Mouse (Mus musculus): ENCODE data around the gene Lamtor4. TPM values are rescaled to one million over a fixed set of nuclear protein-coding genes. Genes with fewer than 3 reads are reported as not detected.
A peak's percentile ranks its signal among the peaks of the same experiment; 100 is the strongest.
"Not testable (repeated sequence)": the region's sequence is repeated elsewhere in the genome, so short reads cannot be mapped to it uniquely, and the experiment has no call there.

The Lamtor4 gene
- polyA plus RNA-seq (2014; fragmentation: Nextera tagmentation; extraction: Ambion mirVana) = 51.0 and 54.4 TPM in 2 replicates

- H3K27ac ChIP-seq (ENCODE audit: low read depth, low read length) = peak within 1 kb of the TSS; percentile 48
Observed at GRCm38 (mm10) chr5:138255353-138256093, at the start of gene Lamtor4. TSS of gene Lamtor4 (plus strand) at chr5:138255482.

DNA sequence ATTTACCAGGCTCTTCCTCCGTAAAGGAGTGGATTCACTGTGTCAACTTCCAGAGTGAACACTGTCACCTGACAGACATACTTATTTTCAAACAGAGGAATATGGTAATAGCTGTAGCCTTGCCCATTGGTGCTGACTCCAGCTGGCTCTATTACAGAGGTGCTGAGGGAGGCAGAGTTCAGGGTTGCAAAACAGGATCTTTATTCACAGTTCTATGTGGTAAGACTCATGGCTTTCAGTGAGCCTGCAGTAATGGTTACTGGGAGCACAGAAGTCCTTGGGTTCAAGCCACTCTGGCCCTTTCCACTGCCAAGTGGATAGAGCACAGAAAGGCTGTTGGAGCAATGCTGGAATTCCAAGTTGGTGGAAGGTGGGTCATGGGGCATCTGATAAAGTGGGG lies 48.0 kb upstream of the Lamtor4 start:
- ATAC-seq (ENCODE audit: low FRiP score) (no peak), DNase-seq (ENCODE audit: low spot score) (no peak)
- H3K4me3 ChIP-seq (ENCODE audit: low read depth, low read length) = no peak overlapping the region
- H3K27me3 ChIP-seq (ENCODE audit: control insufficient read depth, insufficient read depth, low read length) = no peaks in the 10 kb centered on the region
- H3K4me2 ChIP-seq (replicated peaks; ENCODE audit: low read depth, low read length) = no peak overlapping the region
- no peaks in the 10 kb centered on the region for H3K36me3 ChIP-seq (ENCODE audit: control insufficient read depth, insufficient read depth, low read length)
- WGBS = 78% methylated on average over 1 of the region's 1 CpGs
- H3K9me3 ChIP-seq (ENCODE audit: control insufficient read depth, low read length) = no peaks in the 10 kb centered on the region
- no peaks in the 10 kb centered on the region for H3K4me1 ChIP-seq (replicated peaks; ENCODE audit: control insufficient read depth, insufficient read depth, low read length)
- no peak overlapping the region for H3K27ac ChIP-seq (ENCODE audit: low read depth, low read length)
- no peak overlapping the region for H3K9ac ChIP-seq (ENCODE audit: low read depth, low read length)

More at GRCm38 (mm10) chr5:138255353-138256093, at the start of gene Lamtor4:
- Histone ChIP-seq H3K4me1 (replicated peaks; ENCODE audit: control insufficient read depth, insufficient read depth, low read length) (peaks cover 3% of the 10 kb centered on the region; the same call in 1 of the 2 replicates), H3K9me3 (ENCODE audit: control insufficient read depth, low read length) (no peaks in the 10 kb centered on the region), H3K9ac (ENCODE audit: low read depth, low read length) (peak within 1 kb of the TSS; percentile 73), H3K4me3 (ENCODE audit: low read depth, low read length) (peak within 1 kb of the TSS; percentile 59), H3K27me3 (ENCODE audit: control insufficient read depth, insufficient read depth, low read length) (no peaks in the 10 kb centered on the region), H3K4me2 (replicated peaks; ENCODE audit: low read depth, low read length) (peak within 1 kb of the TSS; percentile 72), H3K36me3 (ENCODE audit: control insufficient read depth, insufficient read depth, low read length) (0 out of 2 replicates have a peak, but pooled peaks cover 4% of the 10 kb centered on the region)
- DNase-seq (ENCODE audit: low spot score) = peak; percentile 88
- WGBS = under 1% methylated on average over 38 of the region's 38 CpGs
- peak; percentile 100 for ATAC-seq (ENCODE audit: low FRiP score)

- H3K9ac ChIP-seq (ENCODE audit: low read depth, low read length) = no peak overlapping the region
- no peak for ATAC-seq (ENCODE audit: low FRiP score)
- H3K36me3 ChIP-seq (ENCODE audit: control insufficient read depth, insufficient read depth, low read length) = no peaks in the 10 kb centered on the region
- H3K27ac ChIP-seq (ENCODE audit: low read depth, low read length) = no peak overlapping the region
- DNase-seq (ENCODE audit: low spot score) = no peak
- no peak overlapping the region for H3K4me2 ChIP-seq (replicated peaks; ENCODE audit: low read depth, low read length)
- H3K9me3 ChIP-seq (ENCODE audit: control insufficient read depth, low read length) = no peaks in the 10 kb centered on the region
- 84% methylated on average over 4 of the region's 4 CpGs for WGBS
- no peaks in the 10 kb centered on the region for H3K4me1 ChIP-seq (replicated peaks; ENCODE audit: control insufficient read depth, insufficient read depth, low read length)
- H3K27me3 ChIP-seq (ENCODE audit: control insufficient read depth, insufficient read depth, low read length) = no peaks in the 10 kb centered on the region
- no peak overlapping the region for H3K4me3 ChIP-seq (ENCODE audit: low read depth, low read length)
Observed at GRCm38 (mm10) chr5:138207873-138208272, 47.4 kb upstream of the Lamtor4 start.

- not testable (repeated sequence) for DNase-seq (ENCODE audit: low spot score); H3K9me3 ChIP-seq (ENCODE audit: control insufficient read depth, low read length); H3K27me3 ChIP-seq (ENCODE audit: control insufficient read depth, insufficient read depth, low read length); H3K9ac ChIP-seq (ENCODE audit: low read depth, low read length); H3K27ac ChIP-seq (ENCODE audit: low read depth, low read length); H3K4me2 ChIP-seq (replicated peaks; ENCODE audit: low read depth, low read length); H3K36me3 ChIP-seq (ENCODE audit: control insufficient read depth, insufficient read depth, low read length); ATAC-seq (ENCODE audit: low FRiP score); H3K4me3 ChIP-seq (ENCODE audit: low read depth, low read length); H3K4me1 ChIP-seq (replicated peaks; ENCODE audit: control insufficient read depth, insufficient read depth, low read length)
- WGBS = 93% methylated on average over 13 of the region's 13 CpGs
Observed at GRCm38 (mm10) chr5:138216632-138217031, 38.6 kb upstream of the Lamtor4 start.

DNA sequence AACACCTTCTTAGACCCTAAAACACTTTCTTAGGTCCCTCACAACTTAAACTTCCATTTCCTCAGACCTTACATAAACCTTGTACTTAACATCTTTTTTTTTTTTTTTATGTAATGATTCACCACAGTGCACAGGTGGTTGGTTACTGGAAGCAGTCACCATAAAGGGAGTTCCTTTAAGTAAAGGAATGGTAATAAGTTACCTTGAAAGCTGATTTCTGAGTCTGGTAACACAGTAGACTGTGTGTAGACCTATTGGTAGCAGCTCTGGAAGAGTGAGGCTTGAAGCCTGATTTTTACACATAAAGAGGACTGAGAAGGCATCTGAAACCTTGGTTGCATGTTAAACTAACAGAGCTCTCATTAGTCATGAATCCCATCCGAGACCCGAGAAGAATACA lies 35.4 kb upstream of the Lamtor4 start:
- WGBS = 79% methylated on average over 2 of the region's 2 CpGs
- ATAC-seq (ENCODE audit: low FRiP score) = no peak

DNA sequence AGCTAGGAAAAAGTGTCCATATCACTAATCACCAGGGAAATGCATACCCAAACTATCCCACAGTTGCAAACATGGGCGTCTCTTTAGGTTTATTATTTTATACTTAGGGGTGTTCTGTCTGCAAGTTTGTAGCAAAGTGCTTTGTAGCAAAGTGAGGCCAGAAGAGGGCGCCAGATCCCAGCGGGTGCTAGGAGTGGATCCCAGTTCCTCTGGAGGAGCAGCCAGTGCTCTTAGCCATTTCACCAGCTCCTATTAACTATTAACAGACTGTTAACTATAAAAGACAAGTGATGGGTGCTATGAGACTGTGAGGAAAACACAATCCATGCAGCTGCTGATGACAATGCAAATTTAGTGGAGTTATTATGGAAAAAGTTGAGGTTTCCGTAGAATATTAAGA lies 33.2 kb upstream of the Lamtor4 start:
- ATAC-seq (ENCODE audit: low FRiP score) = no peak
- H3K9ac ChIP-seq (ENCODE audit: low read depth, low read length) = no peak overlapping the region
- no peaks in the 10 kb centered on the region for H3K27me3 ChIP-seq (ENCODE audit: control insufficient read depth, insufficient read depth, low read length)
- peak; percentile 83 for DNase-seq (ENCODE audit: low spot score)
- no peaks in the 10 kb centered on the region for H3K9me3 ChIP-seq (ENCODE audit: control insufficient read depth, low read length)
- no peaks in the 10 kb centered on the region for H3K36me3 ChIP-seq (ENCODE audit: control insufficient read depth, insufficient read depth, low read length)
- no peak overlapping the region for H3K4me3 ChIP-seq (ENCODE audit: low read depth, low read length)
- 24% methylated on average over 4 of the region's 4 CpGs for WGBS
- H3K4me1 ChIP-seq (replicated peaks; ENCODE audit: control insufficient read depth, insufficient read depth, low read length) = no peaks in the 10 kb centered on the region
- H3K4me2 ChIP-seq (replicated peaks; ENCODE audit: low read depth, low read length) = no peak overlapping the region
- H3K27ac ChIP-seq (ENCODE audit: low read depth, low read length) = no peak overlapping the region

More for the DNA sequence above, 35.4 kb upstream of the Lamtor4 start:
- DNase-seq (ENCODE audit: low spot score) = no peak
- Histone ChIP-seq H3K4me1 (replicated peaks; ENCODE audit: control insufficient read depth, insufficient read depth, low read length) (no peaks in the 10 kb centered on the region), H3K9me3 (ENCODE audit: control insufficient read depth, low read length) (no peaks in the 10 kb centered on the region), H3K4me2 (replicated peaks; ENCODE audit: low read depth, low read length) (no peak overlapping the region), H3K27ac (ENCODE audit: low read depth, low read length) (no peak overlapping the region), H3K4me3 (ENCODE audit: low read depth, low read length) (no peak overlapping the region), H3K36me3 (ENCODE audit: control insufficient read depth, insufficient read depth, low read length) (no peaks in the 10 kb centered on the region), H3K27me3 (ENCODE audit: control insufficient read depth, insufficient read depth, low read length) (no peaks in the 10 kb centered on the region), H3K9ac (ENCODE audit: low read depth, low read length) (no peak overlapping the region)

- WGBS = 75% methylated on average over 3 of the region's 3 CpGs
- no peak for ATAC-seq (ENCODE audit: low FRiP score)
Observed at GRCm38 (mm10) chr5:138223287-138223686, 32.0 kb upstream of the Lamtor4 start.

DNA sequence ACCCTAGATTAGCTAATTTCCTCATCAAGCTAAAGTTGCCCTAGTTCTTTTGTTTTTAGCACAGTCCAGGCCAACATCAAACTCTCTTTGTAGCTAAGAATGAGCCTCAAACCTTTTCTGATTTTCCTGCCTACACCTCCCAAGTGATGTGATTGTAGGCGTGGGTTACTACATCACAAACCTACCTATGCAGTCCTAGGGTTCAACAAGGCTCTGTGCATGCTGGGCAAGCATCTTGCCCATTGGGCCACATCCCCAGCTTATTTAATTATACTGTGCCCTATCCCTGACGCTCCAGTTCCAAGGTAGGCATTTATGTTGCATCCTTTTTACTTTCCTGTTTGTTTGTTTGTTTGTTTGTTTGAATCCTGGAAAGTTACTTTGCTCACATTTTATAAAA lies 29.6 kb upstream of the Lamtor4 start, which contains the start of gene Nxpe5:
Gene Nxpe5, plus strand, starts transcription at position 199 of the 400 bp plus-strand sequence.
- H3K4me2 ChIP-seq (replicated peaks; ENCODE audit: low read depth, low read length) = no peak within 1 kb of the TSS
- no peaks in the 10 kb centered on the region for H3K4me1 ChIP-seq (replicated peaks; ENCODE audit: control insufficient read depth, insufficient read depth, low read length)
- H3K27ac ChIP-seq (ENCODE audit: low read depth, low read length) = no peak within 1 kb of the TSS
- no peaks in the 10 kb centered on the region for H3K27me3 ChIP-seq (ENCODE audit: control insufficient read depth, insufficient read depth, low read length)
- 55% methylated on average over 2 of the region's 2 CpGs for WGBS
- DNase-seq (ENCODE audit: low spot score) (no peak), ATAC-seq (ENCODE audit: low FRiP score) (no peak)
- no peak within 1 kb of the TSS for H3K9ac ChIP-seq (ENCODE audit: low read depth, low read length)
- no peak within 1 kb of the TSS for H3K4me3 ChIP-seq (ENCODE audit: low read depth, low read length)
- H3K36me3 ChIP-seq (ENCODE audit: control insufficient read depth, insufficient read depth, low read length) = no peaks in the 10 kb centered on the region
- H3K9me3 ChIP-seq (ENCODE audit: control insufficient read depth, low read length) = no peaks in the 10 kb centered on the region

More at GRCm38 (mm10) chr5:138223287-138223686, 32.0 kb upstream of the Lamtor4 start:
- Histone ChIP-seq H3K9me3 (ENCODE audit: control insufficient read depth, low read length) (no peaks in the 10 kb centered on the region), H3K9ac (ENCODE audit: low read depth, low read length) (no peak overlapping the region), H3K4me1 (replicated peaks; ENCODE audit: control insufficient read depth, insufficient read depth, low read length) (no peaks in the 10 kb centered on the region), H3K27ac (ENCODE audit: low read depth, low read length) (no peak overlapping the region), H3K4me2 (replicated peaks; ENCODE audit: low read depth, low read length) (no peak overlapping the region), H3K4me3 (ENCODE audit: low read depth, low read length) (no peak overlapping the region), H3K36me3 (ENCODE audit: control insufficient read depth, insufficient read depth, low read length) (no peaks in the 10 kb centered on the region), H3K27me3 (ENCODE audit: control insufficient read depth, insufficient read depth, low read length) (no peaks in the 10 kb centered on the region)
- no peak for DNase-seq (ENCODE audit: low spot score)

DNA sequence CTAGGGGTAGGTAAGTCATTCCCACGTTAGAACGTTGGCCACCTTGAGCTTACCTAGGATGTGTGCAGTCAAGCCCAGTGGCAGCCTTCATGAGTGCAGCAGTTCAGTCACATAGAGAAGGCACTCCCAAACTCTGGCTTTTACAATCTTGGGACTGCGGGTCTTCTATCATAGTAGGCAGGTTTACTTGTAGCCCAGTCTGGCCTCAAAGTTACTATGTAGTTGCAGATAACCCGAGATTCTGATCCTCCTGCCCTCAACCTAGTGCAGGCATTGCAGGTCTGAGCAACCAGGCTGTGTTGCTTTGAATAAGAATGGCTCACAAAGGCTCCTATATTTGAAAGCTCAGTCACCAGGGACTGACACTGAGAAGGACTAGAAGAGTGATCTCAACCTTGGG lies 28.8 kb upstream of the Lamtor4 start:
- WGBS = 77% methylated on average over 4 of the region's 4 CpGs
- Histone ChIP-seq H3K4me3 (ENCODE audit: low read depth, low read length) (no peak overlapping the region), H3K27ac (ENCODE audit: low read depth, low read length) (no peak overlapping the region), H3K9me3 (ENCODE audit: control insufficient read depth, low read length) (no peaks in the 10 kb centered on the region), H3K27me3 (ENCODE audit: control insufficient read depth, insufficient read depth, low read length) (no peaks in the 10 kb centered on the region), H3K36me3 (ENCODE audit: control insufficient read depth, insufficient read depth, low read length) (no peaks in the 10 kb centered on the region), H3K4me1 (replicated peaks; ENCODE audit: control insufficient read depth, insufficient read depth, low read length) (no peaks in the 10 kb centered on the region), H3K4me2 (replicated peaks; ENCODE audit: low read depth, low read length) (no peak overlapping the region), H3K9ac (ENCODE audit: low read depth, low read length) (no peak overlapping the region)
- DNase-seq (ENCODE audit: low spot score) (no peak), ATAC-seq (ENCODE audit: low FRiP score) (no peak)

All from hindbrain, embryonic 11.5 days (tissue).